Mouse (Mus musculus) ES-Bruce4 (cell line): ENCODE results near the gene Lama5.

Experiments
- CTCF ChIP-seq: IDR thresholded peaks from one replicate; pipeline ENCODE4 v1.8.1; 2011; ENCODE audit warnings: low read depth, low read length
- EP300 ChIP-seq: IDR thresholded peaks from 2 replicates; pipeline ENCODE4 v1.6.1; 2011; ENCODE audit warnings: low read depth, low read length; ENCODE audit not compliant: insufficient read depth
- POLR2A ChIP-seq: IDR thresholded peaks from one replicate; pipeline ENCODE4 v1.8.1; 2011; ENCODE audit warnings: low read length; ENCODE audit not compliant: insufficient read depth

DNA sequence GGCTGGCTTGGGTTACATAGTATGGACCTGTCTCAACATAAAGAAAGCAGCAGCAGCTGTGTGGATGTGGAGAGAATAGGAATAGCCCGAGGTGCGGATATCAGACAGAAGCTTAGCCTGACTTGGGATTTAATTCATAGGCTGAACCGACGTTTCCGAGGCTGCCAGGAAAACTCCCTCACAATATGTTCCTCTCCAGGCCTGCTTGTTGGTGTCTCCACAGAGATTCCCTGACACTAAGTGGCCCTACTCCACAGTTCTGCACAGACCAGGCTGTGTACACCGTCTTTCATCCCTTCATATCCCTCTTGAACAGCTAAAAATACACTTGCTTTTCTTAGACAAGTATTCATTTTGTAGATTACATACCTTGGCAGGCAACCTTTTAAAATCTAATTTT lies 78.3 kb downstream of the Lama5 start:
- no peak for TF ChIP-seq EP300
- no peak for TF ChIP-seq POLR2A
- TF ChIP-seq CTCF = no peak
